Mouse (Mus musculus): ENCODE measurements around the gene Dus2. TPM values are rescaled to one million over a fixed set of nuclear protein-coding genes. Genes with fewer than 3 reads are reported as not detected.

Dus2 gene
- polyA plus RNA-seq, 1 experiment = 13.1 TPM

DNA sequence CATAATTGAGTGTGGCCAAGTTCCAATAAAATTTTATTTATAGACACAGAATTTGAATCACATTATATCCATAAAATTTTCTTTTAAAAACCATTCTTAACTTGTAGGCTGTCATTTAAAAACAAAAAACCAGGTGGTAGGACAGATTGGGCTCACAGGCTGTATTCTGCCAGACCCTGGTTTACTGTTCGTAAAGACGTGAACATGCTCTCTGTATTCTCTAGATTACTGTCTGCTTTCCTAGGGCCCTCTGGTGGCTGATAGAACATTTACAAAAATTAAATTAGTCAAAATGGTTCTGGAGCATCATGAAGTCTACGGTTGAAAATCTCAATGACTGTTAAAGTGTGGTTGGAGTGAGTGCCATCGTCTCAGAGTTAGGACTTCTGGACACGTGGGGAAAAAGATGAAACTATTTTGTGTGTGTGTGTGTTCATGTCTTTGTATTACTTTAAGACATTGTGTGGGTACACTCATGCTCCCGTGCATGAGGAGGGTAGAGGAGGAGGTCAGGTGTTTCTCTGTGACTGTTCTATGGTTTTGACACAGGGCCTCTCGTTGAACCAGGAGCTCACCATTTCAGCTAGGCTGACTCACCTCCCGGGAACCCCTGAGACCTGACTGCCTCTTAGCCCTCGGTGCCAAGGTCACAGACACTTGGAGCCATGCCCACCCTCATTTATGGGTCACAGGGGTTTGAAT lies 84.2 kb downstream of the Dus2 start:
- Histone ChIP-seq H3K79me2 (ENCODE audit: control insufficient read depth, insufficient read depth) (peaks cover 96% of the 10 kb centered on the region), H3ac (ENCODE audit: control insufficient read depth, insufficient read length, low read depth) (no peak overlapping the region), H3K79me3 (ENCODE audit: low read depth) (peaks cover 79% of the 10 kb centered on the region), H3K36me3 (ENCODE audit: control insufficient read depth, insufficient read depth) (peaks cover 13% of the 10 kb centered on the region), H3K27me3 (ENCODE audit: control insufficient read depth, insufficient read depth, insufficient read length) (no peaks in the 10 kb centered on the region), H3K4me3 (ENCODE audit: insufficient read depth, poor library complexity, severe bottlenecking) (no peak overlapping the region)
- TF ChIP-seq MAX (IDR thresholded peaks at IDR 0.05) = no peak
- no peak for TF ChIP-seq CTCF (IDR thresholded peaks at IDR 0.05; ENCODE audit: control insufficient read depth, insufficient read depth, insufficient read length)
- no peak for TF ChIP-seq FOSL1 (IDR thresholded peaks at IDR 0.05; ENCODE audit: insufficient read depth, low read length, poor library complexity, severe bottlenecking)
- TF ChIP-seq MYOD1 (IDR thresholded peaks at IDR 0.05; ENCODE audit: control insufficient read depth, insufficient read length, low read depth) = no peak
- TF ChIP-seq CEBPB (IDR thresholded peaks at IDR 0.05; ENCODE audit: low read depth) = no peak
- no peak for TF ChIP-seq MYOG (IDR thresholded peaks at IDR 0.05; ENCODE audit: control insufficient read depth, extremely low read depth, insufficient read length)
- no peak for TF ChIP-seq USF1 (IDR thresholded peaks at IDR 0.05; ENCODE audit: low read depth)

DNA sequence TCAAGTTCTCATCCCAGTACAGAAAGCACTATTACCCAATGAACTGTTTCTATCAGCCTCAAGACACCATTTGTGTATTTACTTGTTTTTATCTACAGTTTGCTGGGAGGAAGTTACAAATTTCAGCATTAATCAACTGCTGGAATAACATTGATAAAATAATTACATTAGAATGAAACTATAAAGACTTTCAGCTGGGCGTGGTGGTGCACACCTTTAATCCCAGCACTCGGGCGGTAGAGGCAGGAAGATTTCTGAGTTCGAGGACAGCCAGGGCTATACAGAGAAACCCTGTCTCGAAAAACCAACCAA lies 84.7 kb downstream of the Dus2 start:
- H3K79me2 ChIP-seq (ENCODE audit: control insufficient read depth, insufficient read depth) = peaks cover 96% of the 10 kb centered on the region
- no peak overlapping the region for H3K4me3 ChIP-seq (ENCODE audit: insufficient read depth, poor library complexity, severe bottlenecking)
- TF ChIP-seq MYOG (IDR thresholded peaks at IDR 0.05; ENCODE audit: control insufficient read depth, extremely low read depth, insufficient read length) = no peak
- no peak for TF ChIP-seq MYOD1 (IDR thresholded peaks at IDR 0.05; ENCODE audit: control insufficient read depth, insufficient read length, low read depth)
- no peak for TF ChIP-seq CTCF (IDR thresholded peaks at IDR 0.05; ENCODE audit: control insufficient read depth, insufficient read depth, insufficient read length)
- peaks cover 79% of the 10 kb centered on the region for H3K79me3 ChIP-seq (ENCODE audit: low read depth)
- no peak overlapping the region for H3ac ChIP-seq (ENCODE audit: control insufficient read depth, insufficient read length, low read depth)
- no peaks in the 10 kb centered on the region for H3K27me3 ChIP-seq (ENCODE audit: control insufficient read depth, insufficient read depth, insufficient read length)
- H3K36me3 ChIP-seq (ENCODE audit: control insufficient read depth, insufficient read depth) = peaks cover 18% of the 10 kb centered on the region

GRCm38 (mm10) chr8:106076612-106077011 lies 85.5 kb downstream of the Dus2 start:
- Histone ChIP-seq H3K4me3 (ENCODE audit: insufficient read depth, poor library complexity, severe bottlenecking) (no peak overlapping the region), H3K27me3 (ENCODE audit: control insufficient read depth, insufficient read depth, insufficient read length) (no peaks in the 10 kb centered on the region), H3K79me2 (ENCODE audit: control insufficient read depth, insufficient read depth) (peaks cover 94% of the 10 kb centered on the region), H3ac (ENCODE audit: control insufficient read depth, insufficient read length, low read depth) (no peak overlapping the region), H3K36me3 (ENCODE audit: control insufficient read depth, insufficient read depth) (peaks cover 26% of the 10 kb centered on the region), H3K79me3 (ENCODE audit: low read depth) (peaks cover 74% of the 10 kb centered on the region)
- TF ChIP-seq CTCF (IDR thresholded peaks at IDR 0.05; ENCODE audit: control insufficient read depth, insufficient read depth, insufficient read length) (no peak), MYOG (IDR thresholded peaks at IDR 0.05; ENCODE audit: control insufficient read depth, extremely low read depth, insufficient read length) (no peak), CEBPB (IDR thresholded peaks at IDR 0.05; ENCODE audit: low read depth) (no peak), FOSL1 (IDR thresholded peaks at IDR 0.05; ENCODE audit: insufficient read depth, low read length, poor library complexity, severe bottlenecking) (no peak), MAX (IDR thresholded peaks at IDR 0.05) (no peak), MYOD1 (IDR thresholded peaks at IDR 0.05; ENCODE audit: control insufficient read depth, insufficient read length, low read depth) (no peak), USF1 (IDR thresholded peaks at IDR 0.05; ENCODE audit: low read depth) (no peak)

GRCm38 (mm10) chr8:106077452-106078067 lies 86.4 kb downstream of the Dus2 start:
- Histone ChIP-seq H3K36me3 (ENCODE audit: control insufficient read depth, insufficient read depth) (peaks cover 32% of the 10 kb centered on the region), H3K79me3 (ENCODE audit: low read depth) (peaks cover 65% of the 10 kb centered on the region), H3K79me2 (ENCODE audit: control insufficient read depth, insufficient read depth) (peaks cover 94% of the 10 kb centered on the region), H3ac (ENCODE audit: control insufficient read depth, insufficient read length, low read depth) (no peak overlapping the region), H3K4me3 (ENCODE audit: insufficient read depth, poor library complexity, severe bottlenecking) (no peak overlapping the region), H3K27me3 (ENCODE audit: control insufficient read depth, insufficient read depth, insufficient read length) (no peaks in the 10 kb centered on the region)
- TF ChIP-seq FOSL1 (IDR thresholded peaks at IDR 0.05; ENCODE audit: insufficient read depth, low read length, poor library complexity, severe bottlenecking) (no peak), CTCF (IDR thresholded peaks at IDR 0.05; ENCODE audit: control insufficient read depth, insufficient read depth, insufficient read length) (no peak), USF1 (IDR thresholded peaks at IDR 0.05; ENCODE audit: low read depth) (no peak), MYOG (IDR thresholded peaks at IDR 0.05; ENCODE audit: control insufficient read depth, extremely low read depth, insufficient read length) (no peak), MAX (IDR thresholded peaks at IDR 0.05) (no peak), MYOD1 (IDR thresholded peaks at IDR 0.05; ENCODE audit: control insufficient read depth, insufficient read length, low read depth) (no peak), CEBPB (IDR thresholded peaks at IDR 0.05; ENCODE audit: low read depth) (no peak)

GRCm38 (mm10) chr8:106102321-106102720 lies 111.2 kb downstream of the Dus2 start:
- Histone ChIP-seq H3ac (ENCODE audit: control insufficient read depth, insufficient read length, low read depth) (no peak overlapping the region), H3K4me3 (ENCODE audit: insufficient read depth, poor library complexity, severe bottlenecking) (no peak overlapping the region), H3K27me3 (ENCODE audit: control insufficient read depth, insufficient read depth, insufficient read length) (no peaks in the 10 kb centered on the region), H3K36me3 (ENCODE audit: control insufficient read depth, insufficient read depth) (peaks cover 49% of the 10 kb centered on the region), H3K79me2 (ENCODE audit: control insufficient read depth, insufficient read depth) (no peaks in the 10 kb centered on the region), H3K79me3 (ENCODE audit: low read depth) (peaks cover 1% of the 10 kb centered on the region)
- TF ChIP-seq USF1 (IDR thresholded peaks at IDR 0.05; ENCODE audit: low read depth) (no peak), MYOG (IDR thresholded peaks at IDR 0.05; ENCODE audit: control insufficient read depth, extremely low read depth, insufficient read length) (no peak), MYOD1 (IDR thresholded peaks at IDR 0.05; ENCODE audit: control insufficient read depth, insufficient read length, low read depth) (no peak), CEBPB (IDR thresholded peaks at IDR 0.05; ENCODE audit: low read depth) (no peak), CTCF (IDR thresholded peaks at IDR 0.05; ENCODE audit: control insufficient read depth, insufficient read depth, insufficient read length) (no peak), MAX (IDR thresholded peaks at IDR 0.05) (no peak), FOSL1 (IDR thresholded peaks at IDR 0.05; ENCODE audit: insufficient read depth, low read length, poor library complexity, severe bottlenecking) (no peak)

Small RNAs within 50 kb of the gene (microRNA-seq; reads per million reads assigned to microRNA genes)
- 0.20 reads per million for gene Mir7074 (ENCODE audit: borderline microRNAs expressed)

Other genes with a start within 250 kb of the Dus2 start
- gene Gfod2, start 232.7 kb upstream of the Dus2 start, polyA plus RNA-seq (2012; fragmentation: generic; extraction: Trizol) = 8.2 TPM
- 11.0 TPM for gene Ranbp10, start 164.0 kb upstream of the Dus2 start, polyA plus RNA-seq (2012; fragmentation: generic; extraction: Trizol)
- gene Tsnaxip1, start 163.6 kb upstream of the Dus2 start, polyA plus RNA-seq (2012; fragmentation: generic; extraction: Trizol) = 0.09 TPM
- 35.7 TPM for gene Cenpt, start 138.1 kb upstream of the Dus2 start, polyA plus RNA-seq (2012; fragmentation: generic; extraction: Trizol)
- gene Thap11, start 136.2 kb upstream of the Dus2 start, polyA plus RNA-seq (2012; fragmentation: generic; extraction: Trizol) = 48.2 TPM
- 258 TPM for gene Nutf2, start 130.8 kb upstream of the Dus2 start, polyA plus RNA-seq (2012; fragmentation: generic; extraction: Trizol)
- gene Edc4, start 110.5 kb upstream of the Dus2 start, polyA plus RNA-seq (2012; fragmentation: generic; extraction: Trizol) = 31.3 TPM
- 0.32 TPM for gene Nrn1l, start 97.8 kb upstream of the Dus2 start, polyA plus RNA-seq (2012; fragmentation: generic; extraction: Trizol)
- gene Pskh1, start 90.9 kb upstream of the Dus2 start, polyA plus RNA-seq (2012; fragmentation: generic; extraction: Trizol) = 14.4 TPM
- 0.16 TPM for gene Ctrl, start 57.5 kb upstream of the Dus2 start, polyA plus RNA-seq (2012; fragmentation: generic; extraction: Trizol)
- gene Psmb10, start 52.9 kb upstream of the Dus2 start, polyA plus RNA-seq (2012; fragmentation: generic; extraction: Trizol) = 73.5 TPM
- gene Lcat, start 48.0 kb upstream of the Dus2 start, polyA plus RNA-seq (2012; fragmentation: generic; extraction: Trizol) = 1.4 TPM
- 79.1 TPM for gene Slc12a4, start 25.2 kb upstream of the Dus2 start, polyA plus RNA-seq (2012; fragmentation: generic; extraction: Trizol)
- not detected for gene Dpep3, start 11.9 kb upstream of the Dus2 start, polyA plus RNA-seq (2012; fragmentation: generic; extraction: Trizol)
- 0.05 TPM for gene Dpep2nb, start 14.6 kb downstream of the Dus2 start, polyA plus RNA-seq (2012; fragmentation: generic; extraction: Trizol)
- 15.0 TPM for gene Ddx28, start 20.5 kb downstream of the Dus2 start, polyA plus RNA-seq (2012; fragmentation: generic; extraction: Trizol)
- 12.6 TPM for gene Nfatc3, start 67.5 kb downstream of the Dus2 start, polyA plus RNA-seq (2012; fragmentation: generic; extraction: Trizol)
- 0.04 TPM for gene Esrp2, start 145.6 kb downstream of the Dus2 start, polyA plus RNA-seq (2012; fragmentation: generic; extraction: Trizol)
- 13.0 TPM for gene Pla2g15, start 159.1 kb downstream of the Dus2 start, polyA plus RNA-seq (2012; fragmentation: generic; extraction: Trizol)
- 21.3 TPM for gene Slc7a6, start 177.5 kb downstream of the Dus2 start, polyA plus RNA-seq (2012; fragmentation: generic; extraction: Trizol)
- gene Slc7a6os, start 219.6 kb downstream of the Dus2 start, polyA plus RNA-seq (2012; fragmentation: generic; extraction: Trizol) = 30.1 TPM
- gene Prmt7, start 219.6 kb downstream of the Dus2 start, polyA plus RNA-seq (2012; fragmentation: generic; extraction: Trizol) = 40.3 TPM

Measured in C2C12 (cell line).